ENCODE assay signal across 8 mouse cellular contexts in the genomic region with DNA sequence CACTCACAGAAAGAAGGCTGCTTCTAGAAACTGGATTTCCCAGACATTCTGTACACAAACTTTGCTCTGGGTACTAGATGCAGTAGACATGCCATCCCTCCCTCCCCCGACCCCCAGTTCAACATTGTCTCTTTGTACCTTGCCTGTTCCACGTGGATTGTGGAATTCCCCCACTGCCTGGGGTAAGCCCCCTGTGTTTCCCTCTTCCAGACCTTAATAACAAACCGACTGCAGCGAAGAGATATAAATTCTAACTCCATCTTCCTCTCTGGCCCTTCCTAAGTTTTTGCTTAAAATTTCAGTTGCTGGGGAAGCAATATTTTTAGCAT.
A peak's percentile ranks its signal among the peaks of the same experiment; 100 is the strongest.
DNase-seq lines count a peak whose midpoint lies in the region; ATAC-seq and TF ChIP-seq lines count a peak whose summit lies in the region.

No protein-coding gene starts in this region.

- H3K27ac ChIP-seq in kidney, postnatal 0 days, result peak overlapping the region; percentile 3; the same call in 1 of the 2 replicates
- no peak overlapping the region for H3K27ac ChIP-seq in kidney, adult 2 months (ENCODE audit: insufficient read depth, low read depth, low read length)
- peak overlapping the region; percentile 84 for H3K27ac ChIP-seq in embryonic fibroblast, embryonic 13.5 days (ENCODE audit: insufficient read depth, low read length)
- peak overlapping the region; percentile 52; the same call in 1 of the 2 replicates for H3K27ac ChIP-seq in intestine, embryonic 16.5 days (ENCODE audit: low read length)
- H3K27ac ChIP-seq in neural tube, embryonic 14.5 days (ENCODE audit: low read depth, low read length), result no peak overlapping the region

- ATAC-seq in kidney, postnatal 0 days (replicated peaks; ENCODE audit: low FRiP score, low read depth), result no peak; the same call in 1 of the 2 replicates
- ATAC-seq in intestine, embryonic 16.5 days, result peak; percentile 28; the same call in 1 of the 2 replicates
- ATAC-seq in neural tube, embryonic 14.5 days (ENCODE audit: low read depth), result no peak

- 30% methylated on average over 4 of the region's 4 CpGs for WGBS in kidney, postnatal 0 days
- WGBS in kidney, adult 2 months, result 33% methylated on average over 4 of the region's 4 CpGs
- WGBS in intestine, embryonic 16.5 days, result 45% methylated on average over 4 of the region's 4 CpGs
- WGBS in neural tube, embryonic 14.5 days, result 52% methylated on average over 4 of the region's 4 CpGs

- no peaks in the 10 kb centered on the region for H3K36me3 ChIP-seq in kidney, postnatal 0 days (ENCODE audit: insufficient read depth, low read length)
- H3K36me3 ChIP-seq in kidney, adult 2 months (ENCODE audit: control insufficient read depth, insufficient read depth, low read length), result no peaks in the 10 kb centered on the region
- H3K36me3 ChIP-seq in intestine, embryonic 16.5 days (ENCODE audit: control insufficient read depth, insufficient read depth, low read length), result no peaks in the 10 kb centered on the region
- no peaks in the 10 kb centered on the region for H3K36me3 ChIP-seq in neural tube, embryonic 14.5 days (ENCODE audit: control insufficient read depth, insufficient read depth, low read length)

- no peak overlapping the region for H3K9ac ChIP-seq in kidney, postnatal 0 days (ENCODE audit: low read depth, low read length)
- H3K9ac ChIP-seq in intestine, embryonic 16.5 days (ENCODE audit: low read depth, low read length), result peak overlapping the region; percentile 62
- 0 out of 2 replicates have a peak overlapping the region, but pooled peaks have one; percentile 32 for H3K9ac ChIP-seq in neural tube, embryonic 14.5 days (replicated peaks; ENCODE audit: low read depth, low read length)

- peak overlapping the region; percentile 61; the same call in 1 of the 2 replicates for H3K4me2 ChIP-seq in kidney, postnatal 0 days (ENCODE audit: low read length)
- H3K4me2 ChIP-seq in intestine, embryonic 16.5 days (ENCODE audit: low read depth, low read length), result peak overlapping the region; percentile 55
- peak overlapping the region; percentile 45; the same call in 1 of the 2 replicates for H3K4me2 ChIP-seq in neural tube, embryonic 14.5 days (ENCODE audit: low read depth, low read length)

- intact Hi-C loops in left cerebral cortex, postnatal 10 days (cut with DNase I), result no loop called here

- peak overlapping the region; percentile 27; the same call in 1 of the 2 replicates for H3K4me3 ChIP-seq in kidney, postnatal 0 days (replicated peaks; ENCODE audit: low read depth, low read length)
- no peak overlapping the region for H3K4me3 ChIP-seq in kidney, adult 2 months (ENCODE audit: insufficient read depth, low read depth, low read length)
- H3K4me3 ChIP-seq in embryonic fibroblast, embryonic 13.5 days (ENCODE audit: insufficient read depth, low read length), result 0 out of 2 replicates have a peak overlapping the region, but pooled peaks have one; percentile 49
- H3K4me3 ChIP-seq in intestine, embryonic 16.5 days (ENCODE audit: low read length), result peak overlapping the region; percentile 41
- H3K4me3 ChIP-seq in neural tube, embryonic 14.5 days (ENCODE audit: low read depth, low read length), result no peak overlapping the region

- no peak for TF ChIP-seq POLR2A in kidney, adult 2 months (IDR thresholded peaks at IDR 0.05; ENCODE audit: low read depth, low read length)
- TF ChIP-seq POLR2A in embryonic fibroblast, embryonic 13.5 days (IDR thresholded peaks at IDR 0.05; ENCODE audit: low read depth, low read length), result no peak

- TF ChIP-seq CTCF in kidney, postnatal 0 days (IDR thresholded peaks at IDR 0.05; ENCODE audit: low read depth), result no peak
- no peak for TF ChIP-seq CTCF in kidney, adult 2 months (conservative IDR thresholded peaks at IDR 0.05; ENCODE audit: insufficient read depth, insufficient read length, low read depth, low read length)
- TF ChIP-seq CTCF in embryonic fibroblast, embryonic 13.5 days (IDR thresholded peaks at IDR 0.05; ENCODE audit: borderline replicate concordance, insufficient read depth, low read length), result no peak

- no peak for DNase-seq in kidney, postnatal 0 days (ENCODE audit: low spot score)
- no peak for DNase-seq in kidney, adult 2 months
- DNase-seq in yolk sac, embryonic 10.5 days (ENCODE audit: low spot score), result no peak
- DNase-seq in gastrocnemius, postnatal 25 days, result no peak
- no peak for DNase-seq in left cerebral cortex, postnatal 10 days (ENCODE audit: extremely low spot score in 1 of 2, low spot score in 2 of 2)

- no peaks in the 10 kb centered on the region for H3K27me3 ChIP-seq in kidney, postnatal 0 days (ENCODE audit: insufficient read depth, low read length)
- no peaks in the 10 kb centered on the region for H3K27me3 ChIP-seq in kidney, adult 2 months (replicated peaks; ENCODE audit: control insufficient read depth, insufficient read depth, low read length)
- no peaks in the 10 kb centered on the region for H3K27me3 ChIP-seq in intestine, embryonic 16.5 days (replicated peaks; ENCODE audit: control insufficient read depth, insufficient read depth, low read length)
- no peaks in the 10 kb centered on the region for H3K27me3 ChIP-seq in neural tube, embryonic 14.5 days (ENCODE audit: control insufficient read depth, insufficient read depth, low read length)

- no peaks in the 10 kb centered on the region for H3K9me3 ChIP-seq in kidney, postnatal 0 days (replicated peaks; ENCODE audit: low read length)
- no peaks in the 10 kb centered on the region for H3K9me3 ChIP-seq in intestine, embryonic 16.5 days (ENCODE audit: control insufficient read depth, low read length)
- no peaks in the 10 kb centered on the region for H3K9me3 ChIP-seq in neural tube, embryonic 14.5 days (ENCODE audit: control insufficient read depth, low read length)

- H3K4me1 ChIP-seq in kidney, postnatal 0 days (replicated peaks; ENCODE audit: insufficient read depth, low read length), result no peaks in the 10 kb centered on the region
- no peaks in the 10 kb centered on the region for H3K4me1 ChIP-seq in kidney, adult 2 months (ENCODE audit: control insufficient read depth, insufficient read depth, low read length)
- peaks cover 3% of the 10 kb centered on the region; the same call in 1 of the 2 replicates for H3K4me1 ChIP-seq in embryonic fibroblast, embryonic 13.5 days (ENCODE audit: control insufficient read depth, insufficient read depth, low read length)
- H3K4me1 ChIP-seq in intestine, embryonic 16.5 days (ENCODE audit: control insufficient read depth, insufficient read depth, low read length), result 0 out of 2 replicates have a peak, but pooled peaks cover 4% of the 10 kb centered on the region
- no peaks in the 10 kb centered on the region for H3K4me1 ChIP-seq in neural tube, embryonic 14.5 days (ENCODE audit: control insufficient read depth, insufficient read depth, low read length)

Comparison
In these comparisons a context has a peak if more than half of its experiments do, and no peak if none do; other contexts are left out.
1. H3K27ac ChIP-seq: peak in kidney, postnatal 0 days (single experiment), embryonic fibroblast, embryonic 13.5 days (single experiment) and intestine, embryonic 16.5 days (single experiment); none in kidney, adult 2 months (single experiment) and neural tube, embryonic 14.5 days (single experiment).
2. H3K4me3 ChIP-seq: peak in kidney, postnatal 0 days (single experiment), embryonic fibroblast, embryonic 13.5 days (single experiment) and intestine, embryonic 16.5 days (single experiment); none in kidney, adult 2 months (single experiment) and neural tube, embryonic 14.5 days (single experiment).
3. Peak in every context shown above with its lines, with median percentiles within 50 percentile points of each other: H3K4me2 ChIP-seq.